Mouse (Mus musculus) left cerebral cortex, postnatal 10 days (tissue): ENCODE data around the gene Snrnp48. TPM values are rescaled to one million over a fixed set of nuclear protein-coding genes. Genes with fewer than 3 reads are reported as not detected.

Experiments
- DNase-seq, 2 experiments: peaks; one replicate each; pipeline ENCODE4 v3.0.0; 2021 to 2022; ENCODE audit warnings: low spot score in 2 of 2, mixed read lengths in 1 of 2; ENCODE audit errors: extremely low spot score in 1 of 2
- intact Hi-C: fragments of 180-260 bp; cut with DNase I; formaldehyde crosslinking; loops from one replicate; pipeline ENCODE4 v1.15.1; 2025
- total RNA-seq, 2 experiments: library from RNA; stranded (reverse); gene quantifications; 2 replicates each; pipeline ENCODE4 v1.2.3; 2021

Gene Snrnp48
- total RNA-seq, 2 experiments from 2014 or later, result 15.2 to 16.4 TPM

DNA sequence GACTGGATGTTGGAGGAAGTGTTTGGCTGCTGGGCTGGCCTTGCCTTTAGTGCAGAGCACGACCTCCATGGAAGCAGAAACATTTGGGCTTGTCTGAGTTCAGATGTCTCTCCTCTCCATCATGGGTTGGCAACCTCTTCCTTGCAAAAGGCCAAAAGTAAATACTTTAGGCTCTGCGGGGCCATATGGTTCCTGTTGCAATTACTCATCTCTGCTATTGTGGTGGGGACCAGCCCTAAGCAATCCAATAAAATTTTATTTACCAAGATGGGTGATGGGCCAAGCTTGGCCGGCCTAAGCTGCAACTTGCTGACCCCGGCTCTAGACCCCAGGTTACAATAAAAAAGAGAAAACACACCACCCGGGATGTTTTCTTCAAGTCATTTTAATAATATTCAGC, 43.4 kb downstream of the Snrnp48 start:
- no peak for DNase-seq
- intact Hi-C loops, result no loop called here

DNA sequence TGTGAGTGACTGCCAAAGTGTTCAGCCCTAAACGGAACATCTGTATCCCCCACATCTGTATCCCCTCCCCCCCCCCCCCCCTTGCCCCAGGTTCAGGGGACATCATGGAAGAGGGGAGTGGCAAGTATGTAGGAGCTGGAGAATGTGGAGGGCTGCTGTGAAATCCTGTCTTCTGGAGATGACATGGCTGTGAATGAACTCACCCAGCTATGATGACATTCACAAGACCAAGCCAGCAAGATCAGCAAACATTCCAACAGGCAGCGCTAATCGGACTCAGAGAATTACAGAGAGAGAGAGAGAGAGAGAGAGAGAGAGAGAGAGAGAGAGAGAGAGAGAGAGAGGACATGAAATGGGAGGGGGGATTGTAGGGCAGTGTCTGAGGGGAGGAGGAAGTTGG, 46.5 kb downstream of the Snrnp48 start:
- intact Hi-C loops, result no loop called here
- DNase-seq, result no peak

DNA sequence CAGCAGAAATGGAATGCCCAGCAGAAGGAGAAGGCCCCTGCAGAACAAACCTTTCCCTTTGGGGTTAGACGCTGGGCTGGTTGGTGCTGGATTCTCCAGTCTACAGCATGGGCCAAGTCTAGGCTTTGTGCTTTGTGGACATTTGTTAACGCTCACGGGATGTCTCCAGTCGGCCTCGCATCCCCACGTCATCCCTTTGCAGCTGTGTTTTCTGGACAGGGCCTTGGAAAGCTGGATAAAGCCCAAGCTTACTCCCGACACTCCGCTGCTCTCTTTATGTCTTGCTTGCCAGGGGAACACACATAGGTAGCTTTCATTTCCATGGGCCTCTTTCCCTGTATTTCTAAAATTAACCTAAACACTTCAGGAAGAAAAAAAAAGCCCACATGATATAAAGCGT, 49.0 kb downstream of the Snrnp48 start:
- peak in 1 of 2 experiments; percentile 25 for DNase-seq
- intact Hi-C loops, result no loop called here

DNA sequence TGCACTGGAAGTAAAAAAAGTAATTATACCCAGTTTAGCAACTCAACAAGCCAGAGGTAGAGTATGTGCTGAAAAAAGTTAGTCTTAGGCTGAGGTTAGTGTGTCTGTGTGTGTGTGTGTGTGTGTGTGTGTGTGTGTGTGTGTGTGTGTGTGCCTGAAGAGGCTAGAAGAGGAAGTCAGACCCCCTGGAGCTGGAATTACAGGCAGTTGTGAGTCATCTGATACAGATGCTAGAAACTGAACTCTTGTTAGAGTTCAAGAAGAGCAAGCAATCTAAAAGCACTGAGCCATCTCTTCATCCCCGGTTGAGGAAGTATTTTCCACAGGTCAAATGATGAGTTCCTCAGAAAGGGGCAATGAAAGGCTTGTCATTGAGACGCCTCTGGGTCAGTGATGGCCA, 54.2 kb downstream of the Snrnp48 start:
- DNase-seq, result no peak
- intact Hi-C loops, result no loop called here

DNA sequence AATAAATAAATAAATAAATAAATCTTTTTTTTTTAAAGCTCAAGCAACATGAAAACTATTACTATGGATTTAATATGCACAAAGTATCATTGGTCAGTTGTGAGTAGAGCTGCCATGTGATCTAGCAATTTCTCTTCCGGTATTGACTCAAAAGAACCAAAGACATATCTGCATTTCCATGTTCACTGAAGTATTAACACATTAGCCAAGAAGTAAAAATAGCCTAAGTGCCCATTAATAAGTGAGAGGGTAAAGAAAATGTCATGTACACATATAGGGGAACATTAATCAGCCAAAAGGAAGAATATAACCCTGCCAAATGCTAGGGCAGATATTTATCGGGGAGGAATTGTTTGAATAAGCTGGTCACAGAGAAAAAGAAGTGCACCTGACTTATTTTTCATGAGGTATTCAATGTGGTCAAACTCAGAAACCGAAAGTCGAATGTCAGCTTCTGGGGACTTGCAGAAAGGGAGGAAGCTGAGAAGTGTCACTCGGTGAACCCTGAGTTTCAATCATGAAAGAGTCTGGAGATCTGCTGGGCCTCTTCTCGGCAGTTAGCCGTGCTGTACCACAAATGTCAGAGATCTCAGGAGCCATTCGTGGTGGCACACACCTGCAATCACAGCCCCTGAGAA, 64.4 kb downstream of the Snrnp48 start:
- DNase-seq, result no peak
- intact Hi-C loops, result no loop called here

DNA sequence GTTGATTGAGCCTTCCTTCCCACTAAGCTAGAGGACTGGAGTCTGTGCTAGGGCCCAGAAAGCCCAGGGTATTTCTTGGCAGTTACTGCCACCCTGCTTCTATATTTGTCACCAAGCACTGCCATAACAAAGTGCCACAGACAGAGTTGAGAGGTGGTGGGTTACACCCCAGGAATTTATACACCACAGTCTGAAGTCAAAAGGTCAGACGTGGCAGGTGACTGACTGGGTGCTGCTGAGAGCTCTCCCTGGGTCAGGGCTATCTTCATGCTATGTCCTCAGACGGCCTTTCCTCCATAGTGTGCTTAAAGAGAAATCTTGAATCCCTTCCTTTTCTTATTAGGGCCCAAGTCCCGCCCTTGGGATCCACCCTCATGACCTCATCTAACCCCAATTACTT, 67.9 kb downstream of the Snrnp48 start:
- DNase-seq, result no peak
- intact Hi-C loops, result no loop called here

Other genes starting within 250 kb of the Snrnp48 start
- 10 to 100 TPM; 85.1 to 87.1 TPM for gene Ssr1, start 210.7 kb upstream of the Snrnp48 start, total RNA-seq
- 10 to 100 TPM; 23.3 to 24.5 TPM for gene Riok1, start 167.9 kb upstream of the Snrnp48 start, total RNA-seq
- gene Cage1, start 167.9 kb upstream of the Snrnp48 start, total RNA-seq, result 1 to 10 TPM; 2.7 to 2.9 TPM
- under 1 TPM; 0.26 to 0.41 TPM for gene Dsp, start 53.6 kb upstream of the Snrnp48 start, total RNA-seq
- 1 to 10 TPM; 7.3 to 9.2 TPM for gene Bmp6, start 140.2 kb downstream of the Snrnp48 start, total RNA-seq